Mouse (Mus musculus) embryonic fibroblast, embryonic 13.5 days (primary cell): ENCODE measurements around the gene Macrod1.

ENCODE experiments used
- CTCF ChIP-seq: IDR thresholded peaks from 2 replicates; pipeline ENCODE4 v1.5.1; 2011; ENCODE audit warnings: mild to moderate bottlenecking, control low read depth, low read length, moderate library complexity, borderline replicate concordance; ENCODE audit not compliant: insufficient read depth
- POLR2A ChIP-seq: IDR thresholded peaks from 2 replicates; pipeline ENCODE4 v1.6.1; 2011; ENCODE audit warnings: low read depth, mild to moderate bottlenecking, control low read depth, low read length, moderate library complexity

GRCm38 (mm10) chr19:7013984-7014383 is 42.6 kb upstream of the Macrod1 start:
- TF ChIP-seq CTCF (no peak), POLR2A (no peak)
